Mouse (Mus musculus): ENCODE measurements around the gene Prrxl1. TPM values are rescaled to one million over a fixed set of nuclear protein-coding genes. Genes with fewer than 3 reads are reported as not detected.

Gene Prrxl1
- 5.7 TPM in 2 replicates for polyA plus RNA-seq (2015; fragmentation: Nextera tagmentation; extraction: Ambion mirVana)

DNA sequence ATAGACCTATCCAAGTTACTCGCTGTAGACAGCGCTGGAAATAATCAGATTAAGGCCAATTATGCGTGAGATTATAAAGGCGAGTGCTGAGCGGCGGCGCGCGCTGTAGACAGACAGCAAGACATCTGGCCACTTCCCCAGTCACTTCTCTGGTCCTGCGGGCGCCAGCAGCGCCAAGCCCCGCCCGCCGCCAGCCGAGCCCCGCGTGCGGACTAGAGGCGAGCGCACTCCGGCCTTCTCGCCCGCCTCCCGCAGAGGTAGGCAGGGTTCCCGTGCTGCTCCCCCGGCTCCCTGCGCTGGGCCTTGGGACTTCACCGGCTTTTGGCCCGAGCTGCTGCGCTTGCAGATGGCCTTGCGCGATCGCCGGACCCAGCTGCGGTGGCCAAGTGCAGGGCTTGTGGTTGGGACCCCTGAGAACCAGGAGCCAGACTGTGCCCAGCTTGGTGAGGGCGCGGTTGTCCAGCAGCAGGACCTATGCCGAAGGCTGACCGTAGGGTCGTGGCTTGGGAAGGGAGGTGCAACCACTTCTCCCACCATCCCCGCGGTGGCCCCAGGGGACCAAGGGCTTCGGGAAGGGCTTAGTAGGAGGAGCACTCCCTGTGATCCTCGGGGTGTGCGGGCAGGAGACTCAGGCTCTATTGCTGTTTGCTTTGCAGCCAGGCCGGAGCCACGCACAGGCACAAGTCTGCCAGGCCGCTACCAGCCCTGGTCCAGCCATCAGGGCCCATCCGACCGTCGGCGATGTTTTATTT, at the start of gene Prrxl1:
Prrxl1 (plus strand) TSS at position 118 of the 752 bp plus-strand sequence.
- Histone ChIP-seq H3K36me3 (no peaks in the 10 kb centered on the region), H3K4me1 (replicated peaks) (peaks cover 36% of the 10 kb centered on the region), H3K27me3 (peaks cover 96% of the 10 kb centered on the region), H3K4me3 (replicated peaks) (peak within 1 kb of the TSS; percentile 44), H3K9me3 (no peaks in the 10 kb centered on the region), H3K27ac (no peak within 1 kb of the TSS), H3K4me2 (replicated peaks) (peak within 1 kb of the TSS; percentile 72), H3K9ac (replicated peaks) (peak within 1 kb of the TSS; percentile 48)
- peak; percentile 73 for ATAC-seq
- WGBS, result under 1% methylated on average over 53 of the region's 53 CpGs

DNA sequence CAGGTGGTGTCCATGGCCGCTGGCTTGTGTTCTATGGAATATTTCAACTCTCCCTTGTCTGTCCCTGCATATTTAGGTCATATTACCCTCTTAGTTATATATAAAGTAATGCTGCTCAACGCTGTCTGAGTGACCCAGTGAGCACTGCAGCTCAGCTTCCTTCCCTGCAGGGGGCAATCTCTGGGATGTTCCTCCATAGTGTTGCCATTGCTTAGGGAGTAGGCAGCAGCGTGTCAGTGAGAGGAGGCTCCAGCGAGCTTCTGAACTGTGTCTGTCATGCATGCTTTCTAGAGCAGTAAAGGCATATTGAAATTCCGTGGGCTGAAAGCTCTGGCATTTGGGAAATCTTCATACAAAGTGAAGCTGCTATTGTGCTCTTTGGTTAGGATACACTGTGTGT, 47.4 kb upstream of the Prrxl1 start:
- Histone ChIP-seq H3K4me1 (replicated peaks) (no peaks in the 10 kb centered on the region), H3K27me3 (no peaks in the 10 kb centered on the region), H3K36me3 (peaks cover 33% of the 10 kb centered on the region), H3K9ac (replicated peaks) (no peak overlapping the region), H3K4me2 (replicated peaks) (no peak overlapping the region), H3K4me3 (replicated peaks) (no peak overlapping the region), H3K27ac (no peak overlapping the region), H3K9me3 (no peaks in the 10 kb centered on the region)
- ATAC-seq, result no peak
- 82% methylated on average over 5 of the region's 5 CpGs for WGBS

DNA sequence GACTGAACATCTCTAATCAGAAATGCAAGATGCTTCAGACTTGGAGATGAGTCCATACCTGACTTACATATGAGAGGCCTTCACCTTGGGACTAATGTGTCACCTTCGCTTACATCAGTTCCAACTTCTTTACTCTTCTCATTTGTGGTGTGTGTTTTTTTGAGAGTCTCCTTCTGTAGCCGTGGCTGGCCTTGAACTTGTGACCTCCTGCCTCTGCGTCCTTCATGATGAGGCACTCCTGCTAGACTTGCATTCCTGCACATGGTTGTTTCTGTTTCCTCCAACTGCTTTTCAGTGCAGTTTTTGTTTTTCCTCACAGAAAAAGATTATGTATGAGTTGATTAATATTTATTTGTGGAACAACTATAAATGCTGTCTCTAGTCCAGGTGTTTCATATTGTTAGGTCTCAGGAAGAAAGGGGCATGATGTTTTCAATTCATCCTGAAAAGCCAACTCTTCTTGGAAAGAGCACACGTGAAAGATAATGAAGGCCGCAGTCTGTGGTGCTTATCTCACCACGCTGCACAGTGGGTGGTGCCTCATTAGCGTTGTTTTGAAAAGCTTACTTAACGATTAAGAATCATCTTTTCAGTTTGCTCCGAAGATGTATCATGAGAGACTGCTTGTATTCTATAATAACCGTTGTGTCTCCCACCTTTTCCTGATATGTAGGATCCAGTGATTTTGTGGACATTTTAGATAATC, 45.9 kb upstream of the Prrxl1 start:
- no peak overlapping the region for H3K4me2 ChIP-seq (replicated peaks)
- WGBS, result 78% methylated on average over 10 of the region's 10 CpGs

DNA sequence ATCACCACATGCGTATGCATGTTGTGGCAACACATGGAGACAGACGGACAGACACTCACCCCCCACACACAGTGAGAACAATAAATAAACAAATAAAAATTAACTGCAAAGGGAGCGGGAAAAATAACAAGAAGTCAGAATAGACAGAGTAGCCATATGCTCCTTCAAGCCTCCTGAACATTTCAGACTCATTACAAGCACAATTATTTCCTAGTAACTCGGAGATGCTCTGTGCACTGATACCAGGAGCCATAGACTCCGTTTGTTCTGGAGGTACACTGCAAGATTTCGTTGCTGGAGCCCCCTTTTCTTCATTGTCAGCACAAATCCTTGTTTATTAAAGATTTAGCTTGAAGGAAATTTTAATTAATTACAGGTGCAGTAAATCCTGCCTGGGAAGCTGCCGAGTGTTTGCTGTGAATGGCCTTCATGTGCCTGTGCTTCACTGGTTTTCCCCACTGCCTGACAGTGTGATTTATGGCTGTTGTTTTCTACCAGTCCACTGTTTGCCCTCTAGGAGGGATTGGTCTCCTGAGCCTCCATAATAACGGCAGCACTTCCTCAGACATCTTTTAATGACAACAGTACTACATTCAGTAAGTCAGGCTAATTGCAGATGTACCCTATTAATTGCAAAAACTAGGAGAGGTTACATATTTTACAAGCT, 44.2 kb upstream of the Prrxl1 start:
- Histone ChIP-seq H3K27me3 (no peaks in the 10 kb centered on the region), H3K4me1 (replicated peaks) (no peaks in the 10 kb centered on the region), H3K9me3 (no peaks in the 10 kb centered on the region), H3K36me3 (peaks cover 41% of the 10 kb centered on the region), H3K27ac (no peak overlapping the region), H3K4me3 (replicated peaks) (no peak overlapping the region), H3K9ac (replicated peaks) (no peak overlapping the region), H3K4me2 (replicated peaks) (no peak overlapping the region)
- ATAC-seq, result no peak
- WGBS, result 87% methylated on average over 8 of the region's 8 CpGs

More for the DNA sequence above, 45.9 kb upstream of the Prrxl1 start:
- no peak overlapping the region for H3K4me3 ChIP-seq (replicated peaks)
- peaks cover 35% of the 10 kb centered on the region for H3K36me3 ChIP-seq
- H3K4me1 ChIP-seq (replicated peaks), result no peaks in the 10 kb centered on the region
- H3K9me3 ChIP-seq, result no peaks in the 10 kb centered on the region
- ATAC-seq, result no peak
- no peaks in the 10 kb centered on the region for H3K27me3 ChIP-seq
- no peak overlapping the region for H3K9ac ChIP-seq (replicated peaks)
- no peak overlapping the region for H3K27ac ChIP-seq

DNA sequence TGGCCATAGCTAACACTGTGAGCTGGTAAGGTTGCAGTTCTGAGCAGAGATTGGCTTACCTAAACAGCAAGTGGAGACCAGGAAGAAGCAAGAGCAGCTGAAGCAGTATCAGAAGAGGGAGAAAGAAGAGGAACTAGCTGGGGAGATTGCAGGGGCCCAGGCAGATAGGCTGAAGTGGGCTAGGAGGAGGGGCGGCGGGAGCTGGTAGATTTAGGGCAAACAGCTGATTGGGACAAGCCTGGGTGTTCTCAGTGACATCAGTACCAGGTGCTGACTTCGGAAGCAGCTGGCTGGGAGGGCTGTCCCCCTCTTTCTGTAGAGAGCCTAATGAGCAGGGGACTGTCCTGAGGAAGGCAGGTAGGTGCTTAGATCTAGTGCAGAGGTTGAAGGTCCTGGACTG, 37.8 kb upstream of the Prrxl1 start:
- no peak for ATAC-seq
- Histone ChIP-seq H3K36me3 (peaks cover 71% of the 10 kb centered on the region), H3K4me3 (replicated peaks) (no peak overlapping the region), H3K9ac (replicated peaks) (no peak overlapping the region), H3K27ac (no peak overlapping the region), H3K4me1 (replicated peaks) (no peaks in the 10 kb centered on the region), H3K4me2 (replicated peaks) (no peak overlapping the region), H3K27me3 (no peaks in the 10 kb centered on the region), H3K9me3 (no peaks in the 10 kb centered on the region)
- 96% methylated on average over 3 of the region's 3 CpGs for WGBS

DNA sequence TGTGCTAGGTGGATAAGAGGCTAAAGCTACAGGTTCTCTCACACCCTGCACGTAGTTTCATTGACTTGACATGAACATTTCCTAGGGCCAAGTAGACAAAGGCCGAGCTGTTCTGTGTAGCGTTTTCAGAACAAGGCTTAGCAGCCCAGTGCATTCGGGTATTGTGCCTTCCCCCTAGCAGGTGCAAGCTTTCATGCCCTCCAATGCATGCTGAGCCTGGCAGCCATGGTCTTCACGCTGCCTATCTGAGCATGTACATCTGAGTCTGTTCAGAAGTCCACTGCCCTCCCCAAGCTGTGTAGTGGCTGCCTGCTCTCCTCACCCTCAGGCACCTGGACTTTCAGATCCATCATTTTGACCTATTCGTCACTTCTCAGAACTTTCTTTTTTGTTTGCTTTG, 35.5 kb upstream of the Prrxl1 start:
- Histone ChIP-seq H3K9ac (replicated peaks) (no peak overlapping the region), H3K36me3 (peaks cover 87% of the 10 kb centered on the region), H3K4me2 (replicated peaks) (no peak overlapping the region), H3K4me3 (replicated peaks) (no peak overlapping the region), H3K27ac (no peak overlapping the region), H3K27me3 (no peaks in the 10 kb centered on the region), H3K9me3 (no peaks in the 10 kb centered on the region), H3K4me1 (replicated peaks) (no peaks in the 10 kb centered on the region)
- no peak for ATAC-seq
- 91% methylated on average over 6 of the region's 6 CpGs for WGBS

DNA sequence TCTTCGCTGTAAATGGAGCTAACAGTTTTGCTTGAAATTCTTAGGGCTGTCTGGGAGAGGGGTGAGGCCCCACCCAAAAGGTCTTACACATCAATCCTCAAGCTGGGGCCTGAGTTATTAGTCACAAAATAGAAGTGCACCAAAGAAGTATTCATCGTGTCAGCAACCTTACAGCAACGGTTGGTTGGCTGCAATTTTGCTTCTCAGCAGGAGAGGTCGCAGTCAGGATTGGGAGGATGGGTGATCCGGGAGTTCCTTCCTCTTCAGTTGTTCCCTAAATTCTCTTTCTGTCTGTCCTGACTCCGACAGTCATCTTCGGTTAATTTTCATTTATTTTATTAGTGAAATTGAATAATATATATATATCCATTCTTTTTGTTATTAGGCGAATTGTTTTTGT, 26.7 kb upstream of the Prrxl1 start:
- 54% methylated on average over 8 of the region's 8 CpGs for WGBS
- H3K36me3 ChIP-seq, result peaks cover 68% of the 10 kb centered on the region
- H3K9ac ChIP-seq (replicated peaks), result no peak overlapping the region
- H3K4me1 ChIP-seq (replicated peaks), result no peaks in the 10 kb centered on the region
- no peaks in the 10 kb centered on the region for H3K27me3 ChIP-seq
- no peak overlapping the region for H3K27ac ChIP-seq
- H3K9me3 ChIP-seq, result no peaks in the 10 kb centered on the region
- no peak overlapping the region for H3K4me3 ChIP-seq (replicated peaks)
- no peak overlapping the region for H3K4me2 ChIP-seq (replicated peaks)
- no peak for ATAC-seq

DNA sequence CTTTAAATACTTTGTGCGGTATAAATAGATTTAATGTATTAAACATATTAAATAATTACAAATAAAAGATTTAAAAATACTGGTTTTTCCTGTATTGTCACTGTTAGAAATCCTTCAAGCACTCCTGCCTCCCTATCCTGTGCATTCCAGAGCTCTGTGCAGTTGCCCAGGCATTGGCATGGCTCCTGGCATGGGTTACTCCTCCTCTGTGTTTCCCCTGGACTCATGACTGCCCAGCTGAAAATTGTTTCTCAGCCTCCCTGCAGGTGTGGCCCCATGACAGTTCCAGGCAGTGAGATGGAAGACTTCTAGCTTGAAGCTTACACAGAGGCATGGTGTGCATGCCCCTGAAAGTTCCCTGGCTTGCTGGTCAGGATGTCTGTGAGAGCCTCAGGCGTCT, 20.8 kb upstream of the Prrxl1 start:
- Histone ChIP-seq H3K27ac (no peak overlapping the region), H3K36me3 (peaks cover 45% of the 10 kb centered on the region), H3K4me2 (replicated peaks) (no peak overlapping the region), H3K4me1 (replicated peaks) (no peaks in the 10 kb centered on the region), H3K27me3 (no peaks in the 10 kb centered on the region), H3K9ac (replicated peaks) (no peak overlapping the region), H3K9me3 (no peaks in the 10 kb centered on the region), H3K4me3 (replicated peaks) (no peak overlapping the region)
- ATAC-seq, result no peak
- 98% methylated on average over 2 of the region's 2 CpGs for WGBS

DNA sequence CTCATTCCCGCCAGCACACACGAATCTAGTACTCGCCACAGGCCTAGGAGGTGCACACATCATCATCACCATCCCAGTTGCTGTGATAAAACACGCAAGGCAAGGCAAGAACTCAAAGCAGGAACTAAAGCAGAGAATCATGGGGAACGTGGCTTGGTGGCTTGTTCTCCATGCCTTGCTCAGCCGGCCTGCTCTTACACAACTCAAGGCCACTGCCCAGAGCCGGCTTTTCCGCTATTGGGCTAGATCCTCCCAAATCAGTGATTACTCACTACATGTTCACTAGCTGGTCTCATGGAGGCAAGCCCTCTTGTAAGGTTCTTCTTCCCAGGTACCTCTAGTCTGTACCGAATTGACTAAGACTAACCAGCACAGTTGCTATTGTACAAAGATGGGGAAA, 15.5 kb upstream of the Prrxl1 start:
- Histone ChIP-seq H3K4me3 (replicated peaks) (no peak overlapping the region), H3K36me3 (peaks cover 5% of the 10 kb centered on the region), H3K9ac (replicated peaks) (no peak overlapping the region), H3K9me3 (no peaks in the 10 kb centered on the region), H3K27ac (no peak overlapping the region), H3K4me1 (replicated peaks) (no peaks in the 10 kb centered on the region), H3K27me3 (no peaks in the 10 kb centered on the region; the same call in 1 of the 2 replicates), H3K4me2 (replicated peaks) (no peak overlapping the region)
- 92% methylated on average over 9 of the region's 9 CpGs for WGBS
- no peak for ATAC-seq

DNA sequence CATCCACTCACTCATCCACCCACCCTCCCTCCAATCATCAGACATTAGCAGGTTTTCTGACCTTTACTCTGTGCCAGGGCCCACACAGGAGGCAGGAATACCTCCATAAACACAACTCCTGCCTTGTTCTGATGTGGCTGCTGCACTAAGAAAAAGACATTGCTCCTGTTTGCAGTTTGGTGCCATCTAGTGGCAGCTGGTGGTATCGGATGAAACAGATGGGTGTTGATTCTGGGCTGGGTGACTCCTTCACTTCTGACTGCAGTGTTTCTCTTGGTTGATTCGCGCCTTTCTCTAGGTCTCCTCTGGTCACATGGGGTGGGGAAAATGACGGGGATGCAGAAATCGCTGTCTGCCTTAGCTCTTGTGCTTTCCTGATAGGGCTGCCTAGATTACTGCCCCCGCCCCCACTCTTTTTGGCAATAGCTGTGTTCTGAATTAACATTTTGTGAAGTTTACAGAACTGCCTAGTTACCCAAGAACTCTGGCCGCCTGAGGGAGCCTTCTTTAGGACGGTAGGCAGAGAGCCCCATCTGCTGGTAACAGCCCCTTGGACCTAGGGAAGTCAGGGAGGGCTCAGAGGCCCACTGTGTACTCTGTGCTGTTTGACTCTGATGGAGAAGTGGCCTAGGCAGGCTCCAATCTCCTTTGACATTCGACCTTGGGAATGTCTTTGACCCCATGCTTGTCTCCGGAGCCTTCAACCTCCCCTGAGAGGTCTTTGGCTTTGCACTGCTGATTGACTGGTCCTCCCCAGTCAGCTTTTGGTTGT, 12.0 kb upstream of the Prrxl1 start:
- Histone ChIP-seq H3K27ac (no peak overlapping the region), H3K4me2 (replicated peaks) (no peak overlapping the region), H3K27me3 (peaks cover 20% of the 10 kb centered on the region), H3K4me3 (replicated peaks) (no peak overlapping the region), H3K9ac (replicated peaks) (no peak overlapping the region), H3K36me3 (no peaks in the 10 kb centered on the region), H3K4me1 (replicated peaks) (no peaks in the 10 kb centered on the region), H3K9me3 (no peaks in the 10 kb centered on the region)
- ATAC-seq, result peak; percentile 62
- WGBS, result 14% methylated on average over 10 of the region's 10 CpGs

DNA sequence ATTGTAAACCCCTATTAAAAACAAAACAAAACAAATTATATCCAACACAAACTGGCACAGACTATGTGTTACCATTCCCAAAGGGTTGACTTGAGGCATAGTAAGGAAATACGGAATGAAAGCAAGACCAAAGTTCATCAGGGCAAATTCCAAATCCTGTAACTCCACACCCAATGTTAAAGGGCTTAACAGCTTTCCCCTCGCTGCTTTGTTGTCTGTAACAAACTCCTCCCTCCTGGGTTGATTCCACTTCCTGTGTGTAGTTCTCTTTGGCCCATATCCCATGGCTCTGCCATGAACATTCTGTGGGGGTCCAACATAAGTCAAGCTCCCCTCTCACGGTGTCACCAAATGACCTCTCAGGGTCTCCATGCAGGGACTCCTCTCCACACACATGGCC, 8.8 kb upstream of the Prrxl1 start:
- no peaks in the 10 kb centered on the region for H3K9me3 ChIP-seq
- no peak for ATAC-seq
- no peaks in the 10 kb centered on the region for H3K4me1 ChIP-seq (replicated peaks)
- no peak overlapping the region for H3K27ac ChIP-seq
- no peak overlapping the region for H3K9ac ChIP-seq (replicated peaks)
- 76% methylated on average over 3 of the region's 3 CpGs for WGBS
- H3K4me3 ChIP-seq (replicated peaks), result no peak overlapping the region
- H3K36me3 ChIP-seq, result no peaks in the 10 kb centered on the region
- peaks cover 51% of the 10 kb centered on the region for H3K27me3 ChIP-seq
- H3K4me2 ChIP-seq (replicated peaks), result no peak overlapping the region
